Mouse (Mus musculus) hindbrain, embryonic 16.5 days (tissue): ENCODE results near the gene Mdfic. TPM values are rescaled to one million over a fixed set of nuclear protein-coding genes. Genes with fewer than 3 reads are reported as not detected.
A peak's percentile ranks its signal among the peaks of the same experiment; 100 is the strongest.

Source experiments
- ATAC-seq: fragments of 200-750 bp; cut with Nextera tagmentation; 2 replicates; pipeline ENCODE4 v1.8.0; 2017; ENCODE audit warnings: moderate TSS enrichment, moderate library complexity
- H3K27ac ChIP-seq: fragments of 300-500 bp; sonication (generic); 2 replicates; pipeline ENCODE4 v1.5.1; 2014; ENCODE audit warnings: low read depth, mild to moderate bottlenecking, control low read depth, low read length, moderate library complexity
- H3K27me3 ChIP-seq: fragments of 300-500 bp; sonication (generic); replicated peaks from 2 replicates; pipeline ENCODE4 v1.6.1; 2014; ENCODE audit warnings: low read length; ENCODE audit not compliant: control insufficient read depth, insufficient read depth
- H3K36me3 ChIP-seq: fragments of 300-500 bp; sonication (generic); 2 replicates; pipeline ENCODE4 v1.6.1; 2014; ENCODE audit warnings: mild to moderate bottlenecking, low read length, moderate library complexity, mixed read lengths; ENCODE audit not compliant: control insufficient read depth, insufficient read depth
- H3K4me1 ChIP-seq: fragments of 300-500 bp; sonication (generic); 2 replicates; pipeline ENCODE4 v1.6.1; 2014; ENCODE audit warnings: low read depth, low read length; ENCODE audit not compliant: control insufficient read depth, insufficient read depth
- H3K4me2 ChIP-seq: fragments of 300-500 bp; sonication (generic); 2 replicates; pipeline ENCODE4 v1.6.1; 2014; ENCODE audit warnings: mild to moderate bottlenecking, low read length, control low read depth, moderate library complexity
- H3K4me3 ChIP-seq: fragments of 300-500 bp; sonication (generic); 2 replicates; pipeline ENCODE4 v1.5.1; 2014; ENCODE audit warnings: mild to moderate bottlenecking, low read length, control low read depth, moderate library complexity
- H3K9ac ChIP-seq: fragments of 300-500 bp; sonication (generic); 2 replicates; pipeline ENCODE4 v1.6.1; 2014; ENCODE audit warnings: low read depth, mild to moderate bottlenecking, control low read depth, low read length, moderate library complexity
- H3K9me3 ChIP-seq: fragments of 300-500 bp; sonication (generic); 2 replicates; pipeline ENCODE4 v1.6.1; 2014; ENCODE audit warnings: mild to moderate bottlenecking, low read length, moderate library complexity; ENCODE audit not compliant: control insufficient read depth
- WGBS: fragments of 180-500 bp; shearing (Covaris S2); extraction: QIAGEN DNeasy Blood & Tissue Kit; methylation state at CpG from one replicate; pipeline ENCODE4 v1.1.7; 2014; 5-methylcytosine and 5-hydroxymethylcytosine counted together
- polyA plus RNA-seq: library from polyadenylated mRNA; unstranded; fragments of >200 nt; fragmentation: Nextera tagmentation; extraction: Ambion mirVana; gene quantifications from 2 replicates; pipeline ENCODE4 v1.2.1, GENCODE M21; 2015

The Mdfic gene
- polyA plus RNA-seq, 1 experiment from 2014 or later, result 1.2 TPM

DNA sequence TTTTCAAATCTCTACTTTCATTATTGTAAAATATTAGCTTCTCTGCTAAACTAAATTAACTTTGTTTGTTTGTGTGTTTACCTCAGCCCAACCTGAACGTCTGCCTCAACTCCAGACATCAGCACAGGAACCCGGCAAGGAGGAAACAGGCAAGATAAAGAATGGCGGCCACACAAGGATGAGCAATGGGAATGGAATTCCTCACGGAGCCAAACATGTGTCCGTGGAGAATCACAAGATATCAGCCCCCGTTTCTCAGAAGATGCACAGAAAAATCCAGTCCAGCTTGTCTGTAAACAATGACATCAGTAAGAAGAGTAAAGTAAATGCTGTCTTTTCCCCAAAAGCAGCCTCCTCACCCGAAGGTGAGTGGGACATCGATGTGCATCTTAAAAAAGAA is 49.7 kb downstream of the Mdfic start:
- H3K27ac ChIP-seq, result no peak overlapping the region
- no peak overlapping the region for H3K4me2 ChIP-seq
- 77% methylated on average over 8 of the region's 8 CpGs for WGBS
- H3K36me3 ChIP-seq, result no peaks in the 10 kb centered on the region
- no peaks in the 10 kb centered on the region for H3K27me3 ChIP-seq
- no peak overlapping the region for H3K4me3 ChIP-seq
- H3K9me3 ChIP-seq, result no peaks in the 10 kb centered on the region
- no peak for ATAC-seq
- H3K4me1 ChIP-seq, result no peaks in the 10 kb centered on the region
- H3K9ac ChIP-seq, result no peak overlapping the region

DNA sequence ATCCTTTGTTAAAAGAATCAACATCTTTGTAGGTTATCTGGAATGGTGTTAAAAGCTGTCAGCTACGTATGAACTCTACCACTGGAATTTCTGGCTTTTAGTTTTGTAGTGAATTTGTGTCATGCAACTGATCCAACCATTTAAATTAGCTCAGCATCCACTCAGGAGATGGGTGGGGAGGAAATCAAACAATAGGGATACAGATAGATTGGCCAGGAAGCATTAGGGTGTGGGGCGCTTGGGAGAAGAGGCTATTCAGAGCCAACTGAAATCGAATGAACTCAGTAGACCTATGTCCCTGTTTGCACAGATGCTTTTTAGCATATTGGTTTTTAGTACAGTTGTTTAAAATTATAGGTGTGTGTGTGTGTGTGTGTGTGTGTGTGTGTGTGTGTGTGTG is 56.6 kb downstream of the Mdfic start:
- Histone ChIP-seq H3K4me2 (no peak overlapping the region), H3K9ac (no peak overlapping the region), H3K27ac (no peak overlapping the region), H3K27me3 (no peaks in the 10 kb centered on the region), H3K36me3 (no peaks in the 10 kb centered on the region), H3K4me1 (no peaks in the 10 kb centered on the region), H3K4me3 (no peak overlapping the region), H3K9me3 (no peaks in the 10 kb centered on the region)
- ATAC-seq, result no peak
- WGBS, result 87% methylated on average over 3 of the region's 3 CpGs

DNA sequence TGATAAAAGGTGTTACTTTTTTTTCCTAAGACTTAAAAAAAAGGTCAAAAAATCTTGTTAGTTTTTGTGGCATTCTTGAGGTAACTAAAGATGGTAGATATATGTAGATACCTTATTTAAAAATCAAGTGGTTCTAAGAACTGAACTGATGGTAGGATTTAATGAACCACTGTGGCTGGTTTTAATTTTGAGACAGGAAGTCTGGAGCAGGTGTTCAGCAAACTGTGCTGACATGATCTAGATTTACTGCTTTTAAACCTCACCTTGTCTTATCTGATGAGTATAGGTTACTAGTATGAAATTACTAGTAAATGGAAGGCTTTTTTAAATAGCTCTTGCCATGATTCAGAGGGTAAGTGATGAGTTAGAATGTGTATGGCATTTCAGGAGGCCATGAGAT is 59.7 kb downstream of the Mdfic start:
- H3K4me2 ChIP-seq, result no peak overlapping the region
- no peak for ATAC-seq
- no peak overlapping the region for H3K4me3 ChIP-seq
- no peak overlapping the region for H3K27ac ChIP-seq
- no peaks in the 10 kb centered on the region for H3K36me3 ChIP-seq
- no peaks in the 10 kb centered on the region for H3K4me1 ChIP-seq
- no peak overlapping the region for H3K9ac ChIP-seq
- no peaks in the 10 kb centered on the region for H3K9me3 ChIP-seq
- no peaks in the 10 kb centered on the region for H3K27me3 ChIP-seq

DNA sequence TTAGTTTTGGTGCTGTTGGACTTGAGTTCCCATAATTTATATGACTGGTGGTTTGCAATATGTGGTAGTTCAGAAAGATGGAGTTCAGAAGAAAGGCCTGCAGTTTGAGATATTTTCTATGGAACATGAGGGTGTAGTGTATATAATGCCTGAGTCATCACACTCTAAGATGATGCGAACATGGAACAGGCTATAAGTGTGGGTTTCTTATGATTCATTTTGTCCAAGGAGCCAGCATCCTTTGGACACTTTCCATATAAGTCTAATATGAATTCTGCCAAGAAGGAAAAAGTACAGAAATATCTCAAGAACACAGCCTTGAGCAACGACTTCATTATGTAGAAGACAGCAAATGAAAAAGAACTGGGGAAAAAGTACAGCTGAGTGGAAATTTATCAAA is 60.2 kb downstream of the Mdfic start:
- no peak overlapping the region for H3K27ac ChIP-seq

DNA sequence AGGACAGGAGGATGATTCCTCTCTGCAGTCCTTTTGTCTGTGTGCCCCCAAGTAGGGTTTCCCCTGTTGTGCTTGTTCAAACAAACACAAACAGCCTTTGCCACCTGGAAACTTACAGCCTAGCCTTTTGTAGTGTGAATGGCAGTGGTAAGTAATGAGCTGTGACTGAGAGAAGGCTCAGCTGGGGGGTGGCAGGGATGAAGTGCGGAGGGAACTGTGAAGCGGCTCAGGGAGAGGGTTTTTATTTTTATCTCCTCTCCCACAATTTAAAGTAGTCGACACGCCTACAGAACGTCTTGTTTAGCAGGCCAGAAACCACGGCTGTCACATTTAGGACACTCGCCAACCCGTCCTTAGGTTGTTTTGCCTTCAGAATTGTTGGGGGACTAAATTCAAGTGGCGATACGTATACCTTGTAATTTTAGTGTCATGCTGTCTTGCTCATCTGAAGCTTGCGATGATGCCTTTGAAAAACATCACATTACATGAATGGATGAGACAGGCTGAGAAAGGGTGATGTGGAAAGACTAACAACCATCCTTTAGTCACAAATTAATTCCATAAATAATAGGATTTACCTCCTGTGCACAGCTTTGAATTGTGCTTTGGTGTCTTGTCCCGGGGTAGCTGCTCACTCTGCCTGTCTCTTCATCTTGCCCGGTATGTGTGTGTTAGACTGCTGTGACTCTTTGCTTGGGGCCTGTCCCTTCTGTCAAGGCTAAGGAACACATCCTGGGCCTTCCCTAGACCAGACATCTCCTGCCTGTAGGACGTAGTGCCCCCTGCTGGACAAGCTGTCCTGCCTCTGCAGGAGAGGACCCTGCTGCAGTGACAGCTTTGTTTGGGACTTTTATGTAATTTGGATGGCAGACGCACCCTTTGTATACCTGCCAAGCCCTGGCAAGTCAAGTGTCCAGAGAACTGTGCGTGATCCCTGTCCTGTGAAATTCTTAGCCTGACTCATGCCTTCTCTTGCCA is 69.4 kb downstream of the Mdfic start:
- ATAC-seq, result peak; percentile 71
- WGBS, result 18% methylated on average over 16 of the region's 16 CpGs
- no peak overlapping the region for H3K9ac ChIP-seq
- no peak overlapping the region for H3K4me3 ChIP-seq
- H3K4me1 ChIP-seq, result no peaks in the 10 kb centered on the region
- H3K9me3 ChIP-seq, result no peaks in the 10 kb centered on the region
- peak overlapping the region; percentile 22; the same call in 1 of the 2 replicates for H3K4me2 ChIP-seq
- H3K27me3 ChIP-seq, result no peaks in the 10 kb centered on the region
- no peaks in the 10 kb centered on the region for H3K36me3 ChIP-seq
- H3K27ac ChIP-seq, result no peak overlapping the region

More for the DNA sequence above, 60.2 kb downstream of the Mdfic start:
- Histone ChIP-seq H3K4me1 (no peaks in the 10 kb centered on the region), H3K27me3 (no peaks in the 10 kb centered on the region), H3K4me3 (no peak overlapping the region), H3K9me3 (no peaks in the 10 kb centered on the region), H3K9ac (no peak overlapping the region), H3K4me2 (no peak overlapping the region), H3K36me3 (no peaks in the 10 kb centered on the region)
- ATAC-seq, result no peak
- 86% methylated on average over 2 of the region's 2 CpGs for WGBS

DNA sequence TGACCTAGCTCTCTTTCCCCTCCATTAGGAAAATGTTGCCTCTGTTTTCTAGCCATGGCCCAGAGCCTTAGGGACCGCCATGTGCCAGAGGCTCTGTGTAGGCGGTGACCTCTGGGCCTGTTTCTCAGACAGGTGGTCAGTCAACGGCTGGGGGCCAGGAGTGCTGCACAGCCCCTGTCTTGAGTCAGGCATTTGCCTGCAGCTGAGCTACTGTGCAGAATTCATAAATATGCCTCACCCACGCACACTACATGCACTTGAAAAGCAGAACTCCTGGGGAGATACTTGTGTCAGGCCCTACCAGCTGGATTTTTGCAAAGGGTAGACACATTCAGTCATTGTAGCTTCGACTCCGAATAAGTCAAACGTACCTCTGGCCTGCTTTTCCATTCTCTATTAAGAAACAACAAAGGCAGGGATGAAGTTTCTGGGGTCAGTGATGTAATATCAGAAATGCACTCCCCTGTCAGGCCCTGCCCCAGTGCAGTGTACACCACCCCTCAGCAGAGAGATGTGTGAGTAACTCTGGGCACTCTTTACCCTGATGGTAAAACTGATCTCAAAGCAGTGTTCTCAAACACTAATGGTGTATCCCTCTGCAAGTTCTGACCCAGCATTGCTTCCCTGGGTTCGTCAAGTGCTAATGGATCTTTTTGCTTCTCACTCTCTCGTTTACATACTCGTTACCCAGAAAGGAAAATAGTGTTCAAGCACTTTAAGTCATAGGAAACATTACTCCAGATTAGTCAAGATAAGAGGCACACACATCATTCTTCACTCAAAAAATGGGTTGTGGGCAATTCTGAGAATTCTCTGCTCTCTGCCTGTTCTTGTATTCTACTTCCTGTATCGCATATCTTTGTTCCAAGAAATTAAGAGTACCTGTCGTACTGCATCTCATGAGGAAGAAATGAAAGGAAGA is 72.5 kb downstream of the Mdfic start:
- WGBS, result 72% methylated on average over 12 of the region's 12 CpGs

DNA sequence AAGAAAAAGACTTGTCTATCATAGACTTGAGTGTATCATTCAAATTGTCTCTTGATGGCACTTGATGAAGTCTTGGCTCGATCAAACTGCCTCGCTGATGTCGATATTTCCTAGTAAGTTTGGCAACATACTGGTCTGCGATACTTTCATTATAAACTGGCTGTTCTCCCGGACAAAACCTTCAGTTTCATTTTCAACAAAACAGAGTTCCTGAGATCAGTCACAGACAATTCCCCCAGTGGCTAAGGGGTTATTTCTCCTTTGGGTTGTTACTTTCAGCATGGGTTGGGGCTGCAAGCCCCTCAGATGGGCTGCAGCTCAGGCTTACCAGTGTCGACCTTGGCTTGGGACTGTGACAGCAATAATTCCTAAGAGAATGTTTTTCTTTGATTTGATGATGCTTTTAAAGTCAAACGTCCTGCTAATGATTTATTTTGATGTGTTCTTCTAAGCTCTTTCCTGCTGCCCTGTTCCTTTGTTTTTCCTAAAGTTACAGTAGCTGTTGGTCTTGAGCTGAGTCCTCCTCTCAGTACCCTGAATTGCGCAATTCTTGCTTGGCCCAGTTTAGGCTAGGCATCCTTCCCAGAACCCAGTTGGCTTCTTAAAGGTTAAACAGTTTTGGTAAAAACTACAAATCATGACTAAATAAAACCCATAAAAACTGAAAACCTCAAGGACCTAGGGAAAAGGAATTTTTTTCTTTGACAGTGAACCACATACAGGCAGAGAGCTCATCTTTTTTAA is 73.3 kb downstream of the Mdfic start:
- H3K27me3 ChIP-seq, result no peaks in the 10 kb centered on the region
- no peaks in the 10 kb centered on the region for H3K36me3 ChIP-seq
- no peaks in the 10 kb centered on the region for H3K9me3 ChIP-seq
- WGBS, result 78% methylated on average over 8 of the region's 8 CpGs
- no peak overlapping the region for H3K4me3 ChIP-seq
- H3K4me2 ChIP-seq, result no peak overlapping the region
- ATAC-seq, result no peak
- no peak overlapping the region for H3K9ac ChIP-seq
- H3K27ac ChIP-seq, result no peak overlapping the region
- no peaks in the 10 kb centered on the region for H3K4me1 ChIP-seq

More for the DNA sequence above, 72.5 kb downstream of the Mdfic start:
- H3K9ac ChIP-seq, result no peak overlapping the region
- H3K4me3 ChIP-seq, result no peak overlapping the region
- no peaks in the 10 kb centered on the region for H3K27me3 ChIP-seq
- no peaks in the 10 kb centered on the region for H3K4me1 ChIP-seq
- H3K9me3 ChIP-seq, result no peaks in the 10 kb centered on the region
- H3K27ac ChIP-seq, result no peak overlapping the region
- no peak for ATAC-seq
- no peaks in the 10 kb centered on the region for H3K36me3 ChIP-seq
- no peak overlapping the region for H3K4me2 ChIP-seq

DNA sequence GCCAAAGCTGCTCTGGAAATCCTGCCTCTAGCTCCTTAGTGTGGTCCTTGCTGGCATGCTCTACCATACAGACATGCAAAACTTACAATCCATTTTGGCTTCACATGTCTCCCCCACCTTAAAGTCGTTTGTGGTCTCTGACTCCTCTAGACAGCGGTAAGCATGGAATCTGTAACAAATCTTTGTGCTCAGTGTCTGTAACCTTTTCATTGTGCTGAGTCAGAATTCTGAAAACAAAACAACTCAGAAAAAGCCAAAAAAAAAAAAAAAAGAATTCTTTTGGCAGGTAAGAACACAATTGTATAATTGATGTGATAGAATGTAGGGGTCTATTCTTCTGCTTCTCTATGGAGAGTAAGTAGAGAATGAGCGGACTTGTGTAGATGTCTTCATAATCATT is 74.3 kb downstream of the Mdfic start:
- H3K9ac ChIP-seq, result no peak overlapping the region
- no peaks in the 10 kb centered on the region for H3K27me3 ChIP-seq
- ATAC-seq, result no peak
- no peaks in the 10 kb centered on the region for H3K4me1 ChIP-seq
- no peak overlapping the region for H3K27ac ChIP-seq
- no peak overlapping the region for H3K4me3 ChIP-seq
- H3K4me2 ChIP-seq, result no peak overlapping the region
- no peaks in the 10 kb centered on the region for H3K36me3 ChIP-seq
- H3K9me3 ChIP-seq, result no peaks in the 10 kb centered on the region
- 91% methylated on average over 3 of the region's 3 CpGs for WGBS
